Mouse (Mus musculus): ENCODE data around the gene Cdh26. TPM values are rescaled to one million over a fixed set of nuclear protein-coding genes. Genes with fewer than 3 reads are reported as not detected.

Gene Cdh26
- total and polyA plus RNA-seq, 3 experiments, result not detected

GRCm38 (mm10) chr2:178483462-178483861 lies 53.1 kb downstream of the Cdh26 start:
- Histone ChIP-seq H3K4me3 (ENCODE audit: control insufficient read depth in 1 of 2, insufficient read depth in 1 of 2, low read depth in 2 of 2, low read length in 2 of 2) (no peak overlapping the region), H3K27ac (ENCODE audit: control insufficient read depth, low read depth, low read length) (no peak overlapping the region), H3K27me3 (ENCODE audit: control insufficient read depth in 1 of 2, insufficient read depth in 2 of 2, low read length in 2 of 2) (no peaks in the 10 kb centered on the region), H3K9ac (ENCODE audit: control insufficient read depth, low read depth, low read length, poor library complexity, severe bottlenecking) (no peak overlapping the region), H3K4me1 (ENCODE audit: control insufficient read depth in 1 of 2, insufficient read depth in 2 of 2, low read length in 2 of 2) (no peaks in the 10 kb centered on the region), H3K79me2 (ENCODE audit: control insufficient read depth, insufficient read depth, low read length, poor library complexity) (no peaks in the 10 kb centered on the region), H3K9me3 (replicated peaks; ENCODE audit: insufficient read depth, low read length) (no peaks in the 10 kb centered on the region), H3K36me3 (ENCODE audit: control insufficient read depth in 1 of 2, insufficient read depth in 2 of 2, low read length in 2 of 2) (no peaks in the 10 kb centered on the region)
- TF ChIP-seq RCOR1 (IDR thresholded peaks at IDR 0.05; ENCODE audit: low read depth, low read length), result no peak
- TF ChIP-seq ZC3H11A (IDR thresholded peaks at IDR 0.05; ENCODE audit: low read depth, low read length), result no peak
- no peak for TF ChIP-seq MAX (IDR thresholded peaks at IDR 0.05; ENCODE audit: low read length)
- TF ChIP-seq BHLHE40 (IDR thresholded peaks at IDR 0.05; ENCODE audit: borderline replicate concordance, low read depth, low read length), result no peak
- TF ChIP-seq CHD2 (IDR thresholded peaks at IDR 0.05; ENCODE audit: low read length), result no peak
- DNase-seq (ENCODE audit: low read depth, low spot score), result no peak

GRCm38 (mm10) chr2:178488276-178488675 lies 57.9 kb downstream of the Cdh26 start:
- no peak overlapping the region for H3K27ac ChIP-seq (ENCODE audit: control insufficient read depth, low read depth, low read length)
- H3K9me3 ChIP-seq (replicated peaks; ENCODE audit: insufficient read depth, low read length), result no peaks in the 10 kb centered on the region
- no peak overlapping the region for H3K4me3 ChIP-seq (ENCODE audit: control insufficient read depth in 1 of 2, insufficient read depth in 1 of 2, low read depth in 2 of 2, low read length in 2 of 2)
- no peak for DNase-seq (ENCODE audit: low read depth, low spot score)
- no peaks in the 10 kb centered on the region for H3K79me2 ChIP-seq (ENCODE audit: control insufficient read depth, insufficient read depth, low read length, poor library complexity)
- no peaks in the 10 kb centered on the region for H3K36me3 ChIP-seq (ENCODE audit: control insufficient read depth in 1 of 2, insufficient read depth in 2 of 2, low read length in 2 of 2)
- TF ChIP-seq MXI1 (IDR thresholded peaks at IDR 0.05; ENCODE audit: low read depth, low read length) (no peak), ZMIZ1 (IDR thresholded peaks at IDR 0.05; ENCODE audit: low read depth, low read length) (no peak), GABPA (IDR thresholded peaks at IDR 0.05; ENCODE audit: low read depth, low read length) (no peak)
- H3K4me1 ChIP-seq (ENCODE audit: control insufficient read depth in 1 of 2, insufficient read depth in 2 of 2, low read length in 2 of 2), result no peaks in the 10 kb centered on the region
- no peak overlapping the region for H3K9ac ChIP-seq (ENCODE audit: control insufficient read depth, low read depth, low read length, poor library complexity, severe bottlenecking)
- no peaks in the 10 kb centered on the region for H3K27me3 ChIP-seq (ENCODE audit: control insufficient read depth in 1 of 2, insufficient read depth in 2 of 2, low read length in 2 of 2)

GRCm38 (mm10) chr2:178490245-178490920 lies 60.1 kb downstream of the Cdh26 start:
- DNase-seq (ENCODE audit: low read depth, low spot score), result no peak
- Histone ChIP-seq H3K9ac (ENCODE audit: control insufficient read depth, low read depth, low read length, poor library complexity, severe bottlenecking) (no peak overlapping the region), H3K36me3 (ENCODE audit: control insufficient read depth in 1 of 2, insufficient read depth in 2 of 2, low read length in 2 of 2) (no peaks in the 10 kb centered on the region), H3K9me3 (replicated peaks; ENCODE audit: insufficient read depth, low read length) (no peaks in the 10 kb centered on the region), H3K27me3 (ENCODE audit: control insufficient read depth in 1 of 2, insufficient read depth in 2 of 2, low read length in 2 of 2) (no peaks in the 10 kb centered on the region), H3K79me2 (ENCODE audit: control insufficient read depth, insufficient read depth, low read length, poor library complexity) (no peaks in the 10 kb centered on the region), H3K27ac (ENCODE audit: control insufficient read depth, low read depth, low read length) (no peak overlapping the region), H3K4me3 (ENCODE audit: control insufficient read depth in 1 of 2, insufficient read depth in 1 of 2, low read depth in 2 of 2, low read length in 2 of 2) (no peak overlapping the region), H3K4me1 (ENCODE audit: control insufficient read depth in 1 of 2, insufficient read depth in 2 of 2, low read length in 2 of 2) (no peaks in the 10 kb centered on the region)
- no peak for TF ChIP-seq MYB (IDR thresholded peaks at IDR 0.05; ENCODE audit: low read depth, low read length)
- TF ChIP-seq E2F4 (IDR thresholded peaks at IDR 0.05; ENCODE audit: borderline replicate concordance, low read depth, low read length), result no peak
- no peak for TF ChIP-seq ETS1 (IDR thresholded peaks at IDR 0.05; ENCODE audit: low read depth, low read length)
- TF ChIP-seq CHD1 (IDR thresholded peaks at IDR 0.05; ENCODE audit: low read depth, low read length), result no peak
- no peak for TF ChIP-seq KAT2A (conservative IDR thresholded peaks at IDR 0.05; ENCODE audit: low read depth, low read length)
- no peak for TF ChIP-seq SMC3 (IDR thresholded peaks at IDR 0.05; ENCODE audit: low read depth, low read length)
- TF ChIP-seq POLR2A (IDR thresholded peaks at IDR 0.05; ENCODE audit: control insufficient read depth in 1 of 2, insufficient read depth in 1 of 2, low read depth in 1 of 2, low read length in 2 of 2, poor library complexity in 1 of 2), result no peak
- TF ChIP-seq CTCF (IDR thresholded peaks at IDR 0.05 in 2 of 3, conservative IDR thresholded peaks at IDR 0.05 in 1 of 3; ENCODE audit: control insufficient read depth in 1 of 3, insufficient read depth in 1 of 3, low read depth in 2 of 3, low read length in 3 of 3, poor library complexity in 1 of 3, severe bottlenecking in 1 of 3), result no peak
- TF ChIP-seq GATA1 (IDR thresholded peaks at IDR 0.05; ENCODE audit: low read depth, low read length), result no peak
- no peak for TF ChIP-seq ZMIZ1 (IDR thresholded peaks at IDR 0.05; ENCODE audit: low read depth, low read length)
- TF ChIP-seq NRF1 (IDR thresholded peaks at IDR 0.05; ENCODE audit: insufficient read depth, low read depth, low read length, poor library complexity, severe bottlenecking), result no peak
- no peak for TF ChIP-seq MAZ (IDR thresholded peaks at IDR 0.05; ENCODE audit: low read depth, low read length)
- no peak for TF ChIP-seq MAFK (IDR thresholded peaks at IDR 0.05; ENCODE audit: borderline replicate concordance, low read depth, low read length)
- no peak for TF ChIP-seq TAL1 (IDR thresholded peaks at IDR 0.05; ENCODE audit: low read length)
- TF ChIP-seq MXI1 (IDR thresholded peaks at IDR 0.05; ENCODE audit: low read depth, low read length), result no peak
- TF ChIP-seq CHD2 (IDR thresholded peaks at IDR 0.05; ENCODE audit: low read length), result no peak
- TF ChIP-seq NELFE (IDR thresholded peaks at IDR 0.05; ENCODE audit: low read depth, low read length), result no peak

All from MEL (cell line).